Mouse (Mus musculus) right cerebral cortex, adult 2 months (tissue): ENCODE measurements around the gene Egfem1.

ENCODE experiments used
- DNase-seq, 2 experiments: peaks; one replicate each; pipeline ENCODE4 v3.0.0; 2021 to 2022; ENCODE audit warnings: low spot score in 2 of 2

Gene Egfem1

DNA sequence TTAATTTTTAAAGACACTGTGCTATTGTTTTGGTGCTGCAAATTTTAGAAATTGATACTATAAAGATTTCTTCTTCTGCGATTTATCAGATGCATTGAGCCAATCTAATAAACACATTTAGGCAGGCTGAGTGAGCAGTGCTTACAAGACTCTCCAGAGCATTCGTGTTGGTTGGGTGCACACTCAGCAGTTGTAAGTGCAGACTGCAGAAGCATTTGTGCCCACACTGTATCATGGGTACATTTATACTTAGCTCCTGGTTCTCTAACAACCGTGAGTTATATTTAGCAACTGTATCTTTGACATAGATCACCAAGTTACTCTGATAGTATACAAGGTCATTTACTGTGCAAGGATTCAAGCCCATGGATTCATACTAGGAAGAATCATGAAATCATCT lies 264.0 kb downstream of the Egfem1 start:
- DNase-seq = no peak

DNA sequence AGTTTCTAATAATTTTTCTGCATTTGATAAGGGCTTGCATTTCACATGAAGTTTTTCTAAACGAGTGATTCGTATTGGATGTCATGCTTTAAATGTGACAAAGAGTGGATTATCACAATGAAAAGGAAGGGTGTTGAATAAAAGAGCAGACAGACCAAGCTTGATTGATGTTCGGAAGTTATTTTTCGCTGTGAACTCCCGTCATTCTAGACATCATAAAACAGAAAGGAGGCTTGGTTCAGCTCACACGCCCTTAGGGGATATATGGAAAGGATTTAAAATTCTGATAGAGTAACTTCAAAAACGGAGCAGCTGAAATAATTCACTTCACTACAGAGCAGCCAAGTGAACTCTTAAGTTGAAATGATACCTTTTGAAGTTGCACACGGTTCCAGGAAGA lies 285.1 kb downstream of the Egfem1 start:
- DNase-seq = no peak

DNA sequence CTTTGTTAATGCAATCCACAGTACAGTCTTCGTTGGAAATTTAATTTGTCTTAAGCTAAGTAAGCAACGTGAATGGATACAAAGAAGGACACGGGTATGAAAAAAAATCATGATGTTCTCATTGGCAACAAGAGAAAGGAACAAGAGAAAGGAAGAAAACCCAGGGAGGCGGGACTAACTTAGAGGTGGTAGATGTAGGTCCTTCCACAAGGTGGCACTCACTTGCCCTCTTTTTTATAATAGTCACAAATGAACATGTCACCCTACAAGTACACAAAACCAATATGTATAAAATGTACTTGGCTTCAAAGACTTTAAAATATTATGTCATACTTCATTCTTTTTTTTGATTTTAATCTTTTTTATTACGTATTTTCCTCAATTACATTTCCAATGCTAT lies 288.7 kb downstream of the Egfem1 start:
- no peak for DNase-seq

DNA sequence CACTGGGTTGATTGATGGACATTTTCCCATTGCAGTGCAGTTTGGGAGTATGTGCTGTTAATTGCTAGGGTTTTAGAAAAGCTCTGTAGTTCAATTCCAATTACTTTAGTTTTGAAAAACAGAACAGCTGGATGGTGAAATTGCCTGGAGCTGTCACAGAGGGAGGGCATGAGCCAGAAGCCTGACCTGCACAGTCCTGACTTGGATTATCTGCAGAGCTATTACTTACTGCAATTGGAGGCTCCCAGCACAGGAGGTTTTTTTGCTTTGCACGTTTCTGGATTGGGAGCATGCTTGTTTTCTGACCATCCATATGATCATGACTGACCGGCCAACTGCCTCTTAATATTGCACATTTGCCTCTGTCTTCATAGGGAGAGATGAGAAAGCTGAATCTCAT lies 299.4 kb downstream of the Egfem1 start:
- DNase-seq = no peak

DNA sequence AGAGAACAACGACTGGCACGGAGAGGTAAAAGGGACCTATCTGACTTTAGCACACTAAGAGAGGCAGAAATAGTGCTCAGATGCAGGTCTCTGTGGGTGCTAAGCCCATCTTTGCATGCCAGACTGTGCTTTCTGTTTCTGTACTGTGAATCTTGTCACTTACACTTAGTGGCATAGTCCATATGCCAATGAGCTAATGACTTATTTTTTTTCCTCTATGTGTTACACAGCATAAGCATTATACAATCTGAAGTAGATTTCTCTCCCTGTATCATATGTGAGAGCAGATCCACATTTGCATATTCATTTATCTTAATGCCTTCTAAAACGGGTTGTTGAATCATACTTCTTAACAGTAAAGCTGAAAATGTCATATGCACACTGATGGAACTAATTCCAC lies 317.2 kb downstream of the Egfem1 start:
- DNase-seq = peak; percentile 15 to 27

DNA sequence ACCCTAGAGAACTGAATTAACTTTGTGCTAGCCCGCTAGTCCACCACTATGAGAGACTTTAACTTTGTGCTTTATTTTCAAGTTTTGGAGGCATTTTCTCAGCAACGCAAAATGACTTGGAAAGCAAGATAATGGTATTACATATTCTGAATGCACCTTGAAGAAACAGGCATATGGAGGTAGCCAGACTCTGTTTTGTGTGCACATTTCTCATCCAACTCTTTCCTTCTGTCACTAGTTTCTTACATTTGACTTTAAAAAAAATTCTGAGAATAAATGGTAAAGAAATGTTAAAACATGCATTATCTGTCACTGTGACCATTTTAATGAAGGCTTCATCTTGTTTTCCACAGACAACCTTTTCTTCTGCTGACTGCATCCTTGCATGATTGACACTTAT lies 339.8 kb downstream of the Egfem1 start:
- DNase-seq = no peak

DNA sequence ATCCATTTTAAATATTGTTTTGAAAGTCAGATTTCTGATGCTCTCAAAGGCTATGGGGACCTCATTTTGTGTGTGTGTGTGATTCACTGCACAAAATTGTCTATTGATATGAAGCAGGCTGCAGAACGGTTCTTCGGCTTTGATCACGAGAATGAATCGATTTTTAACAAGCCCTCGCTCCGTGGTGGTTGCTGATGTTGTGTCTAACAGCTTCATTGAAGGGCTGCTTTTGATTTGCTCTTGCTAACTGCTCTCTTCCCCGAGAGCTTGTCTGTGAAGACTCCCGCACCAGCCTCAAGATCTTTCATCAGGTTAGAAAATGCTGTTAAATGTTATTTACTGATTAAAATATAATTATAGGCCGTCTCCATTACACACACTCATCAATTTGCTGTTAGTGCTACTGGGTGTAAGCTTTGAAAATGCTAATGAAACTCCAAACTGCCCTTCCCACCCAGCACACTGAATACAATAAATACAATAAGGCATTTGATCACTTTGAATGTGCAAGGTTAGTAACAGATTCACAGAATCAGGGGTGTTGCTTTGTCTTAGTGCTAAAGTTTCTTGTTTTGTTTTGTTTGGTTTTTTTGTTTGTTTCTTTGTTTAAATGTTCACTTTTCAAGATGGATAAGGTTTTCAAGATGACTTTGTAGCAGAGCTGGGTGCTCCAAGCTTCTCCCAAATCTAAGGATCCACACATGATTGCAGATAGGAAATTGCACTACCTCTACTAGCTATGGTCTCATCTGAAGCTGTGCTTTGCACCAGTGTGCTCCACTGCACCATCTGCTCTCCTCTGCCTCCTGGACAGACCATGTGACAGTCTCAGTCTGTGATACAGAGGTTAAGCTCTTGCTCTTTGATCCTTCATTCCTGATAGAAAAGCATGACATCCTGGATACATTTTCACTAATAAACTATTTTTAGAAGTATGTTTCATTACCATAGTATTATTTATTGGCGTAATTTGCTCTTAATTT lies 350.6 kb downstream of the Egfem1 start:
- no peak for DNase-seq

DNA sequence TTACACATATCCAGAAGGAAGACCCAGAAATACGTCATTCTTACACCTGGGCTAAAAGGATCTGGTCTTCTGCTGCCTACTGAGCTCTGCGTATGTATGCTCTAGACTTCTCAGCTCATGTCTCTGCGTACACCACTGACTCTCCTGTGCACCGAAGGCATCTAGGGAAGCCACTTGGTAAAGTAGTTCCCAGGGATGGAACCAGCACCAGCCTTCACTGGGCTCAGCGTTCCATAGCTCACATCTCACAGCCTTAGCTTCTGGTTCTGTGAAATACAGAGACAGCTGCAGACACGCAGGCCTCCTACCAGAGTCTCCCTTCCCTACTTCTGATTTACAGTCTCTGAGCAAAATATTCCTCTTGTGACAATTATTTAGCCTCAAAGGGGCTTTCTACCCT lies 361.2 kb downstream of the Egfem1 start:
- DNase-seq = no peak

DNA sequence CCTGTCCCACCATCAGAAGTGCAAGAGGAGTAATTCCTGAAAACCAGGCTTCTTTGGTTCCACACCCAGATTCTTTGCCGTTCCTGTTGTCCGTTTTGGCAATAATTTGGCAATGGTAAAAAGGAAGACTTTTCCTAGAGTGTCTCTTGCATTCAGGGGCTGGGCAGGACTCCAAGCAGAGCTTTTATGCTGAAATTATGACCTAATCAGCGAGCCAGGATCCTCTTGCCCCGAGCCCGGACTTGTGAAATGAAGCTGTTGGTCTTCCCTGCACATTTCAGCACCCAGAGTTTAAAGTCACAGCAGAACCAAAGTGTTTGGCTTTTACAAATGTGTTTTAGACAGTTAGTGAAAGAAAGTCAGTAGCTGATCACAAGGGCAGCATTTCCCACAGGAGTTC lies 362.8 kb downstream of the Egfem1 start:
- DNase-seq = no peak

DNA sequence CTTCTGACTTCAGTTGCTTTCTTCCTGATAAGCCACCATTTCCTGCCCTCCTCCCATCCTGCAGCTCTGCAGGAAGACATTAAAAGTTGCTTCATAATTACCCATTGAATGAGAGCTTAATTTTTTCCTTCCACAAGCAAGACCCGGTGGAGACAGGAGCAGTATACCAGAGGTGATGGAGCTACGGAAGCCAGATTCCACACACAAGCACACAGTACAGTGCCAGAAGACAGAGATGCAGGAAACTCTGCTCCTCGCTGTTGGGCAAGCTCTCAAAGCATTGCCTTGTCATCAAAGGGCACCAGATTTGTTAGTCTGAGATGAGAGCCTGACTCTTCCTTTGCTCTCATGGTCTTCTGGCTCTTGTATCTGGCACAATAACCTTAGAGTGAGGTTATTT lies 364.3 kb downstream of the Egfem1 start:
- DNase-seq = no peak

DNA sequence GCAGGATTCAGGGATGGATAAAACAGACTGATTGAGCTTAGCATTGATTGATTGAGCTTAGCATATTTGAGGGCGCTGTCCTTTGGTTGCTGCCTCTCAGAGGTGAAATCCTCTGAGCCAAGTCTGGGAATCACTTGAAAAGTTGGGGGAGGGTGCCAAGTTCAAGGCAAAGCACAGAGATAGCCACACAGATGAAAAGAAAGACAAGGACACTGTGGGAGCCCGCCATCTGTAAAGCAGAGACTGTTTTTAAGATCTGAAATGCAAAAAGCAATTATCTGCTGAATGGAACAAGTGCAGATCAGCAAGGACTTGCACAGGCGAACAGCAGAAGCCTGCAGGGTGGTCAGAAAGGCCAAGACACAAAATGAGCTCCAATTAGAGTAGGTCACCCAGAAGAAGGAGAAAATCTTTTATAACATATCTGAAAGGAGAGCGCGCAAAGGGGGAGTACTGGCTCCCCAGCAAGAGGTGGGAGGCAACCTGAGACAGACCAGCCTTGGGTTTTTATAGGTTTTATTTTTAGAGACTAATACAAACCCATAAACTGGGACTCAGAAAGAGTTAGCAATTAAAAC lies 367.1 kb downstream of the Egfem1 start:
- no peak for DNase-seq

DNA sequence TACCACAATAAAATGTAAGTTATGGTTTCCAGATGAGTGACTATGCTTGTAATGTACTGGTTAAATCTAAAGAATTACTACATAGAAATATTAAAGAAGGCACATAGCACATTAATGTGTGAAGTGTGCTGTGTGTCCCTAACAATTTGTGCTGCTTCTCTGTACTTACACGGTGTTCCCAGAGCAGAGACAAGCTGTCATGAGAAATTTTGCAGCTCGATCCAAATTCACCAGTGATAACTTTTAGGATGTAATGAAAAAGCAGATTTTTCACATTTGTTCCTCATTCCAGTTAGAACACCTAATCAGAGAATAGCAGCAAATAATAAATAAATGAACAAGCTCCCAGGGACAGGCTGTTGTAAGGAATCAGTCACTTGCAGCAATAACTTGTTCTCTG lies 416.4 kb downstream of the Egfem1 start:
- no peak for DNase-seq

DNA sequence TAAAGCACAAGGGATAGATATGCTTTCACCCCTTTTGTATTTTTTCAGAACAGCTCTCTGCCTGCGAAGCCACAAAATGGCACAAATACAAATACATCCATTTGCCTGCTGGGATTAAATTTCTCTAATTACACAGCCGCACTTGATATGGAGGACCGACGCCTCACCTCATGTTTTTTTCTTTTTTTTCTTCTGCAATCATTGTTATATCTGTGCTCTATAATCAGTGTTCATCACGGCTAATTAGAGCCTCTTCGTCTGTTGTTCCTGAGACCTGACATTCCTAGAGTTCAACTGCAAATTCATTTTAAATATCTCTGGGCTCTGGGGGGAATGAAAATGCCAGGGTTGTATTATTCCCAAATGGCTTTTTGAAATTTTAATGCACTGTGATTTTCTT lies 417.4 kb downstream of the Egfem1 start:
- no peak for DNase-seq

DNA sequence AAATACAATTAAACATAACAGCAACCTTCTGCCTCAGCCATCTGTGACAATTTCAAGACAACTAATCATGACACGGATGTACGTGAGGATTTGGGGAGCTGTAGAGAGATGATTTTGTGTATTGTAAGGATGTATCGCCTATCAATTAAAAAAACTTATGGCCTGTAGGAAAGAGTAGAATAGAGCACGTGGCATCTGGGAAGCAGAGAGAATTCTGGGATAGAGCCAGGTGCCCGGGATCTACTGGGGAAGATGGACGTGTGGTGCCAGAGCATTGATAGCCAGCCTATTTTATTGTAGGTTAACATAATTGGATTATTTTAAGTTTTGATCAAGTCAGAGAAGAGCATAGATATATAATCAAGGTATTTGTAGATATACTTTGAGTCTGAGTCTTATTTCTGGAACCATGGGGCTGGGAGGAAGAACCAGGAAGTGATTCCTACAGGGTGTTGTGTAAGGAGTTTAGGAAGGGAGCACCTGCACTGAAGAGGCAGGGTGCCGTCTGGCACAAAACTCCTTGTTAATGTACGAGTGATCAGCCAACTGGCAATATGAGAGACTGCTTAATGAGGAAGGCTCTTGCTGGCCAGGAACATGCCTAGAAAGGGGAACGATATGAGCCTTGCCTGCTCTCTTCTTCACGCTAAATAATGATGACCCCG lies 443.6 kb downstream of the Egfem1 start:
- no peak for DNase-seq

DNA sequence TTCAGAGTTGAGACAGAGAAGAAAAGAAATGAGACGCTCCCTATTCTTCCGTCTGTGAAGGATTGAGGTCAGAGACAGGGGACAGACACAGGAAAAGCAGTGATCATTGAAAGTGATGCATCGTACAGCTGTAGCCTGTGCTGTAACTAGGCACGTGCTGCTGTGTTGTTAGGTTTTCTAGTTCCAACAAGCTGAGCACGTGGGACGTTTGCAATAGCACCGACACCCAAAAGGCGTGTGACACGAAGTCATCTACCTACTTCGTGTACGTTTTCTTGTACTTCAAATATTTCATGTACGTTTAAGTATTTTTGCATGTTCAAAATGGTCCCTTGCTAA lies 444.1 kb downstream of the Egfem1 start:
- DNase-seq = no peak

DNA sequence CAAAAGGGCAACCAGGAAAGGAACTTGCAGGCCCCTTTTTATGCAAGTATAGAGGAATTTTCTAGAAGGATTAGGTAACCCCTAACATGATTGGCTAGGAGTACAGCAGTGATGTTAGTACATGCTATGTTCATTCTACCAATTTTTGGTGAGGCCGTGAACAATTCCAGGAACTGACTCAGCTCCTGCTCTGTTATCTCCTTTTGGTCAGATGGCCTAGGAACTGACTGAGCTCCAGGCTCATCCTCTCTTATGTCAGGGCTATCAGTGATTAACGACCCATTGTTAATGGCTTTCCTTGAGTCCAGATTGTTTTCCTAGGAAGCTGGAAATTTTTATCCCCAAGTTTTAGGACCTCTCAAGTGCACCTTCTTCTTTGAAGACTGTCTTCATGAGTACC lies 457.4 kb downstream of the Egfem1 start:
- DNase-seq = no peak

DNA sequence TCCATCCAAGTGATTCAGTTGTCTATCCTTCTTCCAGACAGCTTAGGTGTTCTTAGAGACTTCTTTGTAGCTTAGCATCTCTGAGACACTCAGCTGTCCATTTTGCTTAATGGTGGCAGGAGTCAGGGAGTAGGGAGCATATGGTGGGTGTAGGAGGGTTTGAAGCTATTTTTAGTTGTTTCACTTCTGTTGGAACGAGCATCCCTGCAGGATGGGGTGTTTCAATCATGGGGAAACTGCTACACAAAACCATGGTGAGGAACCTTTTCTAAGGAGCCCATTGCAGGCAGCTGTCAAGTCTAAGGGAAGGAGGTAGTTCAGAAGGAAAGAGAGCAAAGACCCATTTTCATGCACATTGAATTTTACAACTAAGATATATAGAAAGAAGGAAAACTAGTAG lies 458.1 kb downstream of the Egfem1 start:
- DNase-seq = peak in 1 of 2 experiments; percentile 12

DNA sequence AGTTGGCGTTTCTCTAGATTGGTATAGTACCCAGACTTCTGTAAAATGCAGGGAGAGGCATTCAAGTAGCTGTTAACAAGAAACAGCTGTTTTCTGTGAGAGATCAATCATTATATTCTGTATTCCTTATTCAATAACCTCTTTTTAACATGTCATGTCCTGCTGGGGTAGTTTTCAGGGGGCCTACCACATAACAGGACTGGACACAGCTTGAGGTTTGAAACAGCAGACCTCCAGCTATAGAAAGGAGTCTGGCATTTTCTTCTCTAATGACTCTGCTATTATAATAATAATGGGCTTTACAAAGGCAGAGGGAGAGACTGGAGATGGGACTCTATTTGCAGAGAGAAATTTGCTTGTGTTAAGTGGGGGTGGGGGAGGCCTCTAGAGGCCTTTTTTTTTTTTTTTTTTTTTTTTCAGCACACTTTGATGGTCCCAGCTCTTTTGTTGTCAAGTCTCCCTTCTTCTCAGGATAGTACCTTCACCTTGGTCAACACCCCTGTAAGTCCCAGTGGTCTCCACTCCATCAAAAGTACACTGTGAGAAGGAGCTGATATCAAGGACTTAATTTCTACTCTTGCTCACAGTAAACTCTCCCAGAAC lies 459.8 kb downstream of the Egfem1 start:
- no peak for DNase-seq

DNA sequence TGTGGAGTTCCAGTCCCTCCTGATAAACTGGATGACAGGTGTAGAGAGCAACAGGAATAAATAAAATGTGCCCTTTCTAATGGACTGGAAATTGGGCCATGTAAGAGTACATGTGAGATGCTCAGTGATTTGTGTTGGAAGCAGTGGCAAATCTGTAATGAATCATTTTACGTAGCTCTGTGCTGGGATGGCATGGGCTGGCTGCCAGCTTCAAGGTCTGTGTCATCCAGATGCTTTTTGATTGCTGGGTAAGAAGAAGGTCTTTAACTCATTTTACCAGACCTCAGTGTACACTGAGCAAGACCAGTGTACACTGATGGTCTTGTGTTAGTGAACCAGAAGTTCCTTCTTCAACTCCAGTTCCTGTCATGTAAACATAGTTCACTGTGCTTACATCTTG lies 462.2 kb downstream of the Egfem1 start:
- DNase-seq = no peak

DNA sequence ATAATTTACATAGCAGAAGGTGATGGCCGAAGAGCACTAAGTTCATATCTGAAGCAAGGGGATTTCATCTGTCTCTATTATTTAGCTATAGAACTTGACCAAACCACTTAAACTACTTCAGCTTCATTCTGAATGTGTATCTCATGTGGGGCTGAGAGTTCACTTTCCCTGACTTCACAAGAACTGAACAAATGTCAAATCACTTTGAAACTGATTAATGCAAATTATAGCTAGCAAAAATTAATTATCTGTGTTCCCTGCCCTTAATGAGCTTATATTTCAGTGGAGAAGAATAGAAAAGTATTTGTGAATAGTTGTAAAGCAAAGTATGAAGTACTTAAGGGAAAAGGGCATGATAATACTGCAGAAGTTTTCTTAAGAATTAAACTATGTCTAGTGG lies 481.3 kb downstream of the Egfem1 start:
- DNase-seq = no peak

DNA sequence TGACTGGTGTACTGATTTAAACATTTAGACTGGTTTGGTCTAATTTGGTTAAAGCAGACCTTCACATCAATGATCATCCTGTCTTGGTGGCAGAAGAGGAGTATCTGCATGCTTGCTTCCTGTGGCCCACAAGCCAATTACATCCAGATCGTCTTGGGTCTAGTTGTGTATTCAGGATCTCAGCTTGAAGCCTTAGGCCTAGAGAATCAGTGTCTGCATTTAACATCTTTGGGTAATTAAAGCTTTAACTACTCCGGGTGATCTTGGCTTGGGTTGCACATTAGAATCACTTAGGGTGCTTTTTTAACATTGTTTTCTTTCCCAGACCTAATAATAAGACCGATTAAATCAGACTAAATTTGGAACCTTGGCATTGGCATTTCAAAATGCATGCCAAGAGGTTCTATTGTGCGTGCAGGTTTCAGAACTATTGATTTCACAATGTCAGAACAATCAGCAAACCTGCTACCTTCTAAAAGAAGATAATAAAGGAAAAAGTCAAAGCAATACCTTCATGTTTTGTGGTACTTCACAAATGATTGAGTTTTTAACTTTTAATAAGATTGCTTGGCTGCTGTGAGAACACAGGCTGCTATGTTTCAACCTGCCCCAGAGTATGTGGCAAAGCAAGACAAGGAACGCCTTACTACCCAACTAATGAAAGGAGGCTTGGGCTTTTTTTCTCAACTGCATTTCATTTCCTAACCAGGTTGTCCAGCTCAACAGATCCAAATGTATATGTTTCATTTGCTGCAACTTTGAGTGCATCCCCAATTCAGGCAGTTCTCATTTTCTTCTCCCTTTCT lies 496.4 kb downstream of the Egfem1 start:
- no peak for DNase-seq

DNA sequence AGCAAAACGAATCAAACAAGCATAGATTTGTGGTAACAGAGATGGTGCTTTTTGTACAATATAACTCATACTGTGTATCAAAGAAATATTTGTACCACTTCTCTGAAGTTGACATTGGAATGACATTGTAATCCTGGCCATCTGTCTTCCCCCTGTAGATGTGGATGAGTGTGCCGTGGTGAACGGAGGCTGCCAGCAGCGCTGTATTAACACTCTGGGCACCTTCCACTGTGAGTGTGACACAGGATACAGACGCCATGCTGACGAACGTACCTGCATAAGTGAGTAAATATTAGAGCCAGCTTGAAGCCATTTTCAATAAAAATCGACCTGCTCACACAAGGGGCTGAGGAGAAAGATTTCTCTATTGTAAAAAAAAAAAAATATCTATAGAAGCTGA lies 500.9 kb downstream of the Egfem1 start:
- DNase-seq = peak; percentile 10 to 14
